Mouse (Mus musculus): Measurements from ENCODE around the gene Mid1.
"Not testable (repeated sequence)": the region's sequence is repeated elsewhere in the genome, so short reads cannot be mapped to it uniquely, and the experiment has no call there.

DNA sequence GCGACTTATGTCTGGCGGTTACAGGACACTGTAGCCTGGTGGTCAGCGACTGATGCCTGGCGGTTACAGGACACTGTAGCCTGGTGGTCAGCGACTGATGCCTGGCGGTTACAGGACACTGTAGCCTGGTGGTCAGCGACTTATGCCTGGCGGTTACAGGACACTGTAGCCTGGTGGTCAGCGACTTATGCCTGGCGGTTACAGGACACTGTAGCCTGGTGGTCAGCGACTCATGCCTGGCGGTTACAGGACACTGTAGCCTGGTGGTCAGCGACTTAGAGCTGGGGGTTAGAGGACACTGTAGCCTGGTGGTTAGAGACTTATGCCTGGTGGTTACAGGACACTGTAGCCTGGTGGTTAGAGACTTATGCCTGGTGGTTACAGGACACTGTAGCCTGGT lies 328.4 kb downstream of the Mid1 start:
- not testable (repeated sequence) for TF ChIP-seq CEBPB (IDR thresholded peaks at IDR 0.05; ENCODE audit: insufficient read depth, poor library complexity, severe bottlenecking); TCF12 (IDR thresholded peaks at IDR 0.05; ENCODE audit: insufficient read depth, poor library complexity, severe bottlenecking); TCF3 (IDR thresholded peaks at IDR 0.05; ENCODE audit: insufficient read length, low read depth); POLR2A (IDR thresholded peaks at IDR 0.05; ENCODE audit: insufficient read length, low read depth); E2F4 (IDR thresholded peaks at IDR 0.05; ENCODE audit: insufficient read depth); MYOD1 (IDR thresholded peaks at IDR 0.05; ENCODE audit: control insufficient read depth in 1 of 3, insufficient read length in 2 of 3, low read depth in 2 of 3); USF1 (IDR thresholded peaks at IDR 0.05; ENCODE audit: low read depth); MAX (IDR thresholded peaks at IDR 0.05; ENCODE audit: low read depth); POLR2AphosphoS2 (IDR thresholded peaks at IDR 0.05; ENCODE audit: insufficient read length, low read depth); REST (IDR thresholded peaks at IDR 0.05; ENCODE audit: insufficient read depth, insufficient read length); MYOG (IDR thresholded peaks at IDR 0.05; ENCODE audit: control insufficient read depth in 1 of 3, insufficient read depth in 1 of 3, insufficient read length in 2 of 3, low read depth in 2 of 3)

Data from myocyte (in vitro differentiated cells).